Mouse (Mus musculus): ENCODE data around the gene Zfp143.

Gene Zfp143

GRCm38 (mm10) chr7:110143863-110144262 is 82.8 kb downstream of the Zfp143 start:
- no peak for DNase-seq

All from cerebellum, adult 11-12 months (tissue).